Mouse (Mus musculus) kidney, postnatal 36 days (tissue): ENCODE measurements around the gene Dusp21.
A peak's percentile ranks its signal among the peaks of the same experiment; 100 is the strongest.

Experiments
- DNase-seq, 2 experiments: peaks; one replicate each; pipeline ENCODE4 v3.0.0; 2021 to 2022; ENCODE audit warnings: mixed read lengths in 2 of 2

Dusp21 gene

DNA sequence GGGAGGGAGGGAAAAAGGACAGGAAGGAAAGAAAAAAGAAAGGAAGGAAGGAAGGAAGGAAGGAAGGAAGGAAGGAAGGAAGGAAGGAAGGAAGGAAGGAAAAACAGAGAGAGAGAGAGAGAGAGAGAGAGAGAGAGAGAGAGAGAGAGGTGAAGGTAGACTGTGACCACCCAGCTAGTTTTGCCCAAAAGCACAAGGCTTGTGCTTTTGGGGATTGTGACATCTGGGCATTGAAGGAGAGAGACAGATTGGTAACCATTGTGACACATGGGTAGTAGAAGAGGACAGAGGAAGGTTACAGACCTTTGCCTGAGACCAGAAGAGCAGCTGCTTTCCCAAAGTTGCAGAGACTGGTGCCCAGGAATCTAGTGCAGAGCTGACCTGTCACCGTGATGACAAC, at the start of gene Dusp21:
Dusp21 (plus strand) TSS at position 301 of the 400 bp plus-strand sequence.
- DNase-seq, result no peak

DNA sequence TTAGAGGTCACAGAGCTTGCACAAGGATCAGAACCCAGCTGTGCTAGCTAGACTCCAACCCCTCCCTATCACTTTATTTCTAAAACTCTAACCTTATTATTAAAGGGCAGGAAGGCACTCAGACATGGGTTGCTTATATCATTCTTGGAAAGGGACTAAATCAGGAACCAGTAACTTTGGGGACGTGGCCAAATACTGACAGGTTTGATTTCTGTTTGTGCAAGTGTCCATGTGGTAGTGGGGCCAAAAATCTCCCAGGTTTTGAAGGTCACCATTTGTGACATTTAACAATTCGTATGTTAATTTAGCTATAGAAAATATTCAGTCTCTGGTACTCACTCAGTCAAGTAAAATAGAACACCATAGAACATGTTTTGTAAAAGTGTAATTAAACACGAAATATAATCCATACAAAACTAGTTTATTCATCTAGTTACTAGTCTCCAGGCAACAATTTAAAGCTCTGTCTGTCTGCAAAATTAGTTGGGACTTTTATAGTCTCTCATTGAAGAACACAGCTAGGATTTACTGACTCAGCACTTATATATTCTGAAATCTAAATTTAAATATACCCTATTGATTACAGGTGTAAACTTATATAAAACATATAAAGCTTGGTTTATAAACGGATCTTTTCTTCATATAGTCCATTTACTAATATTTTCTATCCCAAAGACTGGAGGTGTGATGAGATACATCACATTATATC, 15.2 kb downstream of the Dusp21 start:
- DNase-seq, result no peak

DNA sequence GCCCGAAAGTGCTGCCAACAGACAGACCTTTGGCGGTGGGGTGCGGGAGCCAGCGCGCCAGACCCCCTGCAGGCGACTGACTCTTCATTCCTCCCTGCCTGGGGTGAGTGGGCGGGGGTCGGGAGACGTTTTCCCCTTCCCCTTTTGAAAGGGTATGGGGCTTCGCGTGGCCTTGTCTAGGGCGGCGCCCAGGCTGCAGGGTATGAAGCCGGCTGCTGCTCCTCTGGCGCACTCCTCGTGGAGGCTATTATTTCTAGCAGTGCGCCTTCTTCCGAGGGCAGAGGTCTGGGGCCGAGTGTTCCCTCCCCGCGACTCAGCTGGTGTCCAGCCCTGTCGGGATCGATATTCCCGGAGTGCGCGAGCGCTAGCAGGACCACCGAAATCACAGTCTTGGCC, 16.1 kb downstream of the Dusp21 start:
- DNase-seq, result no peak

DNA sequence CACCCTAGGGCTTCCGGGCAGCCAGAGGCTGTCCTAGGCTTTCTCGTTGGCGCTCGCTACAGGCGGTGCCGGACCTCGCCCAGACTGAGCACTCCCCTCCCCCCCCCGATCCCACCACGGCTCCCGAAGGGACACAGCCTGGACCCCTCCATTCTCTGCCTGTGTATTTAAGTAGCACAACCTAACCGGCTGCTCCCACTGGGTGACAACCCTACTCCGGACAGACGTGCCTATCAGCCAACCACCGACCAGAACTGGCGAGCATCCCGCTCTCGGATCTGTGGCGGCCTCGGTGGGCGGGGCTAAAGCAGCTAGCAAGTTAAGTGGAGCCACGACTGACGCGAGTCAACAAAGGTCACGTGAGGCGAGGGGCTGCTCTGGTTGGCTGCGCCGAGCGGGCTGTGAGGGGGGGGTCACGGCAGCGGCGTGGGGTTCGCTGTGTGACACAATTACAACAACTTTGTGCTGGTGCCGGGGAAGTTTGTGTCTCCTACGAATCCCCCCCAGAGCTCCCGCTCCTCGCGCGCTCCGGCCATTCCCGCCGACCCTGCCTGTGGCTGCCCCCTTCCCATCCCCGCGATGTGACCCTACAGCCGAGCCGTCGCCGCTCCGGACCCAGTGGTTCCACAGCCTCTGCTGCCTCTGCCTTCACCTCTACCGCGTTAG, 16.7 kb downstream of the Dusp21 start, which contains the start of gene Kdm6a:
Kdm6a (plus strand) TSS at position 384 of the 666 bp plus-strand sequence.
- peak; percentile 99 to 100 for DNase-seq

DNA sequence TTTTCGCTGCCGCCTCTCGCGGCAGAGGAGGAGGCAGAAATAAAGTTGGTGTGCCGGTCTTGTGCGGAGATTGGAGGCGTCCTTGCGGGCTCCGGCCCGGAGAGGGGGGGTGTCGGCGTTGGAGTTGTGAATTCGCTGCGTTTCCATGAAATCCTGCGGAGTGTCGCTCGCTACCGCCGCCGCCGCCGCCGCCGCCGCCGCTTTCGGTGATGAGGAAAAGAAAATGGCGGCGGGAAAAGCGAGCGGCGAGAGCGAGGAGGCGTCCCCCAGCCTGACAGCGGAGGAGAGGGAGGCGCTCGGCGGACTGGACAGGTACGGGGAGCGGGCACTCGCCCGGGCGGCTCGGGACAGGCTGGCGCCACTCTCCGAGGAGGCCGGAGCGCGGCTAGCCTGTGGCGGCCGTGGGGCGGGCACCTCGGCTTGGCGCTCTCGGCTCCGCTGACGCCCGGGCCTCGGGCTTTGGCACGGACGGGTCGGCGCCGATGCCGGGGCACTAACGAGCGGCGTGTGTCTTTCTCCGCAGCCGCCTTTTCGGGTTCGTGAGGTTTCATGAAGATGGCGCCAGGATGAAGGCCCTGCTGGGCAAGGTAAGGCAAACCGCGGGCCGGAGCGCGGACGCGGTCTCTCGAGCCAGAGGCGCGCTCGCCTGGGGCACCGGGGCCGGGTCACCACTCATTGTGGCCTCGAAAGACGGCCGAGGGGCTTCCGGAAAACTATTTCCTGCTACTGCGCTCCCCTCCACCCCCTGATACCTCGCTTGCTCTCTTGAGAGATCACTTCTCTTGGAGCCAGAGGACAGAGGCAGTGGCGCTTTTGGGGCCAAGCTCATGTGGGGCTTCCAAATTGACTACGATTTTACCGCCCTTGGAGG, 17.4 kb downstream of the Dusp21 start:
- peak; percentile 74 for DNase-seq

DNA sequence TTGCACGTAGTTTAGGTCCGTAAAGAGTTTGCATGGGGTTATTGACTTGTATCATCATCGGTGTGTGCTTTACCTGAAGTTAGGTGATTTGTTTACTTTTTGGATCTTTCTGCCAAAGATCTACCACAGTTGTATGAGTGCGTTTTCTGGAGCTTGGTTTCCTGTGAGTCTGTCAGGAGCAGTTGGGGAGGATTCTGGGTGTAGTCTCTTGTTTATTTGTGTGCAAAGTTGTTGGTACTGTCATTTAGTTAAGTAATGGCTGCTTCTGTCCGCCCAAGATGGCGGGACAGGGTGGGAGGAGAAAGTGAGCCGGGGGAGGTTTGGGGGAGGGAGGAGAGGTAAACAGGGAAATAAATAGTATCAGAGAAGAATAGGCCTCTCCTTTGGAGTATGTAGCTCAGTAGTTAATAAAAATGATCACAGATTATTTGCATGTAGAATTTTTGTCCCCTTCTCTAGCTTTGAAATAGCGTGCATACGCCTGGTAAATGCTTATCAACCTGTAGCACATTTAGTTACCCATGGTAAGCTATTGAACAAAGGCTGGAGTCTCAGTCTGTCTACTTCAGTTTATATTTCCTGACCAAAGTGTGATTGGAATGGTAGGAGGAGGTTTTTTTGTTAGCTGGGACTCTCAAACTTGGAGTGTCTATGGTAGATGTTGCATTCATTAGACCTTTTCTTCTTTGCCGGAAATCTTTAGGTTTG, 18.4 kb downstream of the Dusp21 start:
- peak; percentile 44 to 48 for DNase-seq

DNA sequence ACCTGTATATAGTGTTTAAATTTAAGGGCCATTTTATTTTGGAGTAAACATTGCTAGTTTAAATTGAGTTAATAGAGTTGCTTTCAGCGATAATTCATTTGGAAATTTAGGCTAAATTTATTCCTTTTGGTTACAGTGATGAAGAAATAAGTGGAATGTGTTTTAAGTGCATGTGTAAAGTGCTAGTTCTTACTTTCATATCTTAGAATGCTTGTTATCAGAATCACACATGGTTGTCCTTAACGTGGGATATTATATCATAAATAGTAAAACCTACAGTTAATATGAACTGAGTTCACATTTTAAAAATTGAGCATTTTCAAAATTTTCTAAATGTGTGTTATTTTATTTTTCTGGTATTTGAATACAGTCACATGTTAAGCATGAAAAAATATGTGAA, 19.5 kb downstream of the Dusp21 start:
- DNase-seq, result no peak

DNA sequence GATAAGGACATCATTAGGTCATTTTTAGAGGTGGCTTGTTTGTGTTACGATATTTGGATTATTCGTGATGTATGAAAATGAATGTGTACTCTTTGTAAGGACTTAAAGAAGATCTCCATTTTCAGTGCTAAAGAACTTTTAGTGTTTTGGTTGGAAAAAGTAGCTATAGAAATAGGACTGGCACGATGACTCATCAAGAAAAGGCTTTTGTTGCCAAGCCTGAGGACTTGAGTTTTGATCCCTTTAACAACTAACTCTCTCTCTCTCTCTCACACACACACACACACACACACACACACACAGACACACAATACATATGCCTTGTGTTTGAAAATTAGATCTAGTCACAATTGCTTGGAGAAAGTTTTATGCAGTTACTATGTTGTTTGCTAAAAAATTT, 21.3 kb downstream of the Dusp21 start:
- no peak for DNase-seq

DNA sequence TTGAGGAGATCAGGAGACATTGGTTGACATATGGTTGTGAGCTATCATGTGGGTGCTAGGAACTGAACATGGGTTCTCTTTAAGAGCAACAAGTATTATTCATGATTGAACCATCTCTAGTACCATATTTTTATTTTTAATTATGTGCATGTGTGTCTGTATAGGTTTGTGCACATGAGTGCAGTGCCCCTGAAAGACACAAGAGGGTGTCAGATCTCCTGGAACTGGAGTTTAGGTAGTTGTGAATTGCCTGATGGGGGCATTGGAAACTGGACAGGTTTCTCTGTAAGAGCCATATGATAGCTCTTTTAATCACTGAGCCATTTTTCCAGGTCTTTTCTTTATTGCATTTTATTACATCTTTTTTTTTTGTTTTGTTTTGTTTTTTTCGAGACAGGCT, 23.3 kb downstream of the Dusp21 start:
- peak in 1 of 2 experiments; percentile 21 for DNase-seq

DNA sequence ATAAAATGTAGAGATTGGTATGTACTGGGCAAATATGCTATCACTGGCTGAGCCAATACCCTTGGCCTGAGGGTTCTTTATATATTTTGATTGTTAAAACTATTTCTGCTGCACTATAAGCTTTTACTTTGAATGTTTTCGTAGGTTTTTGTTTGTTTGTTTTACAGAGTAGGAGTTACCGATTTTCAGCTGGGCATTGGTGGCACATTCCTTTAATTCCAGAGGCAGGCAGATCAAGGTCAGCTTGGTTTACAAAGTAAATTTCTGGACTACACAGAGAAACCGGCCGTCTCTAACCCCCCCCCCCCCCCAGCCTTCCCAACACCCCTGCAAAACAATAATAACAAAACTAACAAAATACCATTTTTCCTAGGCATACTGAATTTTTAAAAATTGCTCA, 29.2 kb downstream of the Dusp21 start:
- peak in 1 of 2 experiments; percentile 6 for DNase-seq

DNA sequence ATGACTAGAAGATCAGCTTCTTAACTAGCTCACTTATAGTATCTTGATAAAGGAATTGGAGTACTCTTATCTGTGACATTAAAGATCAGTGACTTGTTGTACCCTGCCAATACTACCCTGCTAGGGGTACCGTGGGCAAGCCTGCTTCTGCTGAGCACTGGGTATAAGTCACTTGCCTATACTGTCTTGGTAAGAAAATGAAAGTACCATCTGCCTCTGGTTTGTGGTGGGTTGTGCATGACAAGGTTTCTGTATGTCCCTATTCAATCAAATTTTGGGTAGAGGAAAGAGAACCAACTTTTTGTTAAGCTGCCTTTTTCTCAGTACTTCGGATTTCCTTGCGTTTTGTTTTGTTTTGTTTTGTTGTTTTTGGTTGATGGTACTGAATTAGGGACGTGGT, 32.1 kb downstream of the Dusp21 start:
- no peak for DNase-seq

DNA sequence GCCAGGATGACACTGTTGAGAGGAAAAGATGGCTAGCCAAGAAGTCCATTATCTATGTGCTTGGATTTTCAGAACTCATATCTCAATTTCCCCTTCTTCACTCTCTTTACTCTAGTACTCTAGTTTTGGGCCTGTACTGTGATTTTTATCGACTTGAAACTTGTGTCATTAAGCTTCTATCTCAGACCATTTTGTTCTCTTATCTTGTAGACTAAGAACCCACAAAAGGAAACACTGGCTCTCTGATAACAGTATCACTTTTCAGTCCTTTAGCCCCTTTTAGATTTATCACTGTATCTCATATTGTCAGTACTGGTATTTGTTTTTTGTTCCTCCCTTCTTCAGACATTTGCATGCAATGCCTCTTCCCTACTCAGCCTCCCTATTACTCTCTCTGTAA, 33.8 kb downstream of the Dusp21 start:
- DNase-seq, result no peak

DNA sequence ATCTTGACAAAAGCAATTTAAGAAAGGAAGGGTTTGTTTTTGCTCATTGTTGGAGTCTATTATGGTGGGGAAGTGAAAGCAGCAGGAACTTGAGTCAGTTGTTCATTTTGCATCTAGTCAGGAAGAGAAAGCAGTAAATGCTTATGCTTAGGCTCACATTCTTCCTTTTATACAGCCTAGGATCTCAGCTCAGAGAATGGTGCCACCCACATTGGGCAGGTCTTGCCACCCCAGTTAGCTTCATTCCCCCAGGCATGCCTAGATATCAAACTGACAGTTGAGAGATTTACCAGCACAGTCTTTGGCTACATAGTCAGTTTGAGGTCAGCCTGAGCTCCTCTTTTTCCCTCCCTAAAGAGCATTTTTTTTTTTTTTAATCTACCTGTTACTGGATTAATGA, 41.5 kb downstream of the Dusp21 start:
- no peak for DNase-seq

DNA sequence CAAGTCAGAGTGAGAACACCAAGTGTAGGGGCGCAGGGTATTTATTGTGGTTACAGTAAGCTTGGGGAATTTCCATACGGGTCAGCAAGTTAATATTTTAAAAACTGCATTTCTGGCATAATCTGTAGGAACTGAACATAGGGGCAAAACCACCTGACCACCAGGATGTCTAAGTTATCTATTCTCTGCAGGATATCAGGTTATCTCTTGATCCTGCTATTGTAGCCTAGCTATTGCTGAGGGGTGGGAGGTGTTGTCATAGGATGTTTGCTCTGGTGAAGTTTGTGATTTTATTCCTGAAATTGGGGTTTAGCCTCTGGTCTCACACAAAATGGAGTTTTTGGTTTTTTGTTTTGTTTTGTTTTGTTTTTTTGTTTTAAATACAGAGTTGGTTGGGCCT, 42.6 kb downstream of the Dusp21 start:
- no peak for DNase-seq
